Mouse (Mus musculus) induced T-regulatory cell, adult 2 months (primary cell): ENCODE measurements around the gene 4930539E08Rik.
A peak's percentile ranks its signal among the peaks of the same experiment; 100 is the strongest.

Source experiments
- DNase-seq: peaks from one replicate; pipeline ENCODE4 v3.0.0-alpha.2; 2012; ENCODE audit warnings: low read depth

4930539E08Rik gene

DNA sequence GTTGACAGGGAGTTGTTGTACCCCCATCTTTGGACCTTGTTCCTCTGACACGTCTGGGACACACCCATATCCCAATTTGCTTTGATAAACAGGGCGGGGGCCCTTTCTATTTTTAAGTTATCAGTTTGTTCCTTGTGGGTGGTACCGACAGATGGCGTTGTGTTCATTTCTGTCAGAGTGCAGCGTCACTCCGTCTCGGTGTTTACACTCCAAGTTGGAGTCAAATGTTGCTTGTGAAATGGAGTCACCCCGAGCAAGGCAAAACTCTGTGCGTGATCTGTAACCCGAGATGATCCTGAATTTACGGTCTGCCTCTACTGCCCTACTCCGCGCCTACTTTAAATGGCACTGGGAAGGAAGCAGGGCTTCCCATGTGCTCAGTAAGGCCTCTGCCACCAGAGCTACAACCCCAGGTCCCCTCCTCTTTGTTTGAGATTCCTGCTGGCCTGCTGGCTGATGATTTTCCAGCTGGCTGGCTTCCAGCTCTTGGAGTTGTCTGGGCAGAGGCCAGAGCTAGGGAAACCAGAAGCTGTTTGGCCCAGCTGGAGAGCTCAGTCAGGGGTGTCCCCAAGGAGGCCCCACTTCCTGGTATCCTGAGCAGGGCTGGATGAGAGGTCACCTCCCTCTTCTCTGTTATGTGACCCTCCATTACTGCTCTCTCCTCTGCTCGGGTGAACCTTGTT, 15.4 kb upstream of the 4930539E08Rik start:
- no peak for DNase-seq

DNA sequence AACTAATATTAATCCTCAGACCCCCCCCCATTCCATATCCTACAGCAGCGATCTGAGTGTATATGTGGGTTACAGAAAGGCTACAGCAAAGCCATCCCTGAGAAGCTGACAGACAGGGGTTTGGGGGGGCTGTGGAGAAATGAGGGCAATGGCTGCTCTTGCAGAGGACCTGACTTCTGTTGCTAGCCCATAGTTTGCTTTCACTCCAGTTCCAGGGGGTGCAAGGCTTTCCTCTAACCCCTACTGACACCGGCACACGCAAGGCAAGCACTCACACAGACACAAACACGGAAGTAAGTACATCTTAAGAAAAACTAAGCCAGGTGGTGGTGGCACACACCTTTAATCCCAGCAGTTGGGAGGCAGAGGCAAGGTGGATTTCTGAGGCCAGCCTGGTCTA, 14.2 kb upstream of the 4930539E08Rik start:
- DNase-seq, result no peak

DNA sequence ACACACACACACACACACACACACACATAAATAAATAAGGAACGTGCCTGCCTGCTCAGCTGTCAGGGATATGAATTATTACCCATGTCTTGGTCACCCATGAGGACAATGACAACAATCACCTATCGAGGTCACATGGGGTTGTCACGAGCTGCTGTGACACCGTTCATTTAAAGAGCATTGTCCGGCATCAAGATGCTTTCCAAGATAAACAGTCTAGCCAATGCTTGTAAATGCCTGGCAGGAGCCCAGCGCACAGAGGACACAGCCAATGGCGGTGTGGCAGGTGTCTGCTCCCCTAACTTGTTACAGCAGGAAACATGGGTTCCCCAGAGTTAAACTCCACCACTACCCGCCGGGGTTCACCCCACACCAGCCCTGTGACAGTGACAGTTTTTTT, 12.9 kb upstream of the 4930539E08Rik start:
- no peak for DNase-seq

DNA sequence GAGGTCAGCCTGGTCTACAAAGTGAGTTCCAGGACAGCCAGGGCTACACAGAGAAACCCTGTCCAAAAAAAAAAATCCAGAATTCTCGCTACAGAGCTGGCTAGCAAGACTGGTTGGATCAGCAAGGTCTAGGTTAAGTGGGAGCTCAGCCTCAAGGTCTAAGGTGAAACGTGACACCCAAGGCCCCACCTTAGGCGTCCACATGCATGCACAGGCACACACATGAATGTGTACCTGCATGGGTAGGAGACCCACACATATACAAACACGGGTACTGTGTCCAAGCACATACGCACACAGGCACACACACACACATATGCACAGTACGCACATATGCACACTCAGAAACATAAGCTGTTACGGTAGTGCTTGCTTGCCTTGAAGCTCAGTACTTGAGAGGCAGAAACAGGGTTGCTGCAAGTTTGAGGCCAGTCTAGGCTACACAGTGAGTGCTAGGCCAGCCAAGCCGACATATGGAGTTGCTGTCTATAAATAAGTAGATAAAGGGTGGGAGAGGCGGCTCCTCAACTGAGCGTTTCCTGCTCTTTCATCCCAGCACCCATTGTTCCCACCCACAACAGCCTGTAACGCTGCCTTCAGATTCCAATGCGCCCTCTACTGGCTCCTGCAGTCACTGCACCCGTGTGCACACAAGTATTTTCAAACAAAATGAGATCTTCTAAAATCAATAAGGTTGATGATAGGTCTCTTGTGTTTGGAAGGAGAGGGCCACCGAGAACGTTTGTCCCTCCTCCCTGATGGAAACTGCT, 11.9 kb upstream of the 4930539E08Rik start:
- DNase-seq, result peak; percentile 81

DNA sequence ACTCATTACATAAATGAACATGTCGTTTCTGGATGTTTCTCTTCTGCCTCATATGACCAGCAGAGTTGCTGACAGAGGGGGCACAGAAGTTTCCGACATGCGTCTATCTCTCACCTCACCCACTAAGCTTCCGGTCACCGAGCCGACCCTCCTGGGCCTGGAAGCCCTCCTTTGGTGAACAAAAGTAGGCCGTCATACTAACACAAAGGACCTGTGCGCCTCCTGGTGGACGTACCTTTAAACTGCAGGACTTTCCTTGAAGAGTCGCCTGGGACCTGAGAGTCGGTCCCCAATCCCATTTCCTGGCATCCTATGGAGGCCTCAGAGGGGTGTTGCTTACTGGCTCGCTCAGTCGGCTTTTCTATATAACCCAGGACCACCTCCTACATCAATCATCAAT, 11.3 kb upstream of the 4930539E08Rik start:
- DNase-seq, result peak; percentile 87

DNA sequence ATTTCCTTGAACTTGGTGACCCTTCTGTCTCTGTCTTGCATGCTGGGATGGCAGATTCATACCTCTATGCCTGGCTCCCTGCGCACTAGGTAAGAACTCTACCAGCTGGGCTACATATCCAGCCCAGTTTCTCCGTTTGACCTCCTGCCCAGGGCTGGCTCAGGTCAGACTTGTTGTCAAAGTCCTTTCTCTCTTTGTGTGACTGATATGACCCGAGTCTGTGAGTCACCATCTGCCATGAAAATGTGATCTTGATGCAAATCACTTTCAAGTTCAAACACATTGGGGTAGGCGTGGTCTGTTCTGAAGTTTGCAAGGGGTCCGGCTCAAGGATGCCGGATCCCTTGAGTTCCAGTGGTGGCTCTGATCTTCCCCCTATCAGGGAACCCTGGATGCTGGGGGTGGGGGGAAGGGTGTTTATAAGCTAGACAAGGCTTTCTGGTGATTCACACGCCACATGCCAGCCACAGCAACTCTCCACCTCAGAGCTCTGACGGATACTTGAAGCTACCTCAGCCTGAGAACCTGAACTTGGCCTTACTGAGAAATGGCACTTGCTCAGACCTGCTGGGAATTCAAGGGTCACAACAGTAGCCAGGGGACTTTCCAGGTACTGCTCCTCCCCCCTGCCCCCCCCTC, 10.0 kb upstream of the 4930539E08Rik start:
- no peak for DNase-seq

DNA sequence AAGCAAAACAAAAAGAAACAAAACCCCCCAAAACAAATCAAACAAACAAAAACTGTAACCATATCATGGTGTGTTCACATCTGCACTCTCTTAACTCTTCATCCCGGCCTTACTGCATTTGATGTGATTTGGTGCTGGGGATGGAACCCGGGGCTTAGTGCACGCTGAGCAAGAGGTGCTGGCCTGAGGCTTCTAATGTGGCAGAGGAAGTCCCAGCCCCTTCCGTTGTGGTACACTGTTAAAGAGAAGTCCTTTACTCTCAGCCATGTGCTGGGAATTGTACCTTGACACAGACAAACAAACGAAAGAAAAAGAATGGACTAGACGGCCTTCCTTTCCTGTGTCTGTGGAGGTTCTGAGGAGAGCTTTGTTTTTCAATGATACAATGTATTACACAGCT, 7.0 kb upstream of the 4930539E08Rik start:
- peak; percentile 32 for DNase-seq

DNA sequence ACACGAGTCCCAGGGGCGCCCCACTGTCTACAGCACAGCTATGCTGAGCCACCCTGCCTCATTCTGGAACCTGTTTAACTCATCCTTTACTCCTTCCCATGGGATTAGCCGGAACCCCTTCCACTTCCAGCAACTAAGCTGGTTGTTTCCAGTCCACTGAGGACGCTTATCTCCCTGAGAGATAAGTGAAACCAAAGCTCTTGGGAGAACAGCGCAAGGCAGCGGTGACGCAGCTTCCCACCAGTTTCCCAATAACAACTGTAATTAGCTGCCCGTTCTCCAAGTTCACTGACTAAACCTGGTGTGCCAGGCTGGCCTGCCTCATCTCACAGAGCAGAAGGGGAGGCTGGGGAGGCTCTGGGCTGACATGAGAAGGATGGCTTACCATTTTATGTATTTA, 6.0 kb upstream of the 4930539E08Rik start:
- no peak for DNase-seq

DNA sequence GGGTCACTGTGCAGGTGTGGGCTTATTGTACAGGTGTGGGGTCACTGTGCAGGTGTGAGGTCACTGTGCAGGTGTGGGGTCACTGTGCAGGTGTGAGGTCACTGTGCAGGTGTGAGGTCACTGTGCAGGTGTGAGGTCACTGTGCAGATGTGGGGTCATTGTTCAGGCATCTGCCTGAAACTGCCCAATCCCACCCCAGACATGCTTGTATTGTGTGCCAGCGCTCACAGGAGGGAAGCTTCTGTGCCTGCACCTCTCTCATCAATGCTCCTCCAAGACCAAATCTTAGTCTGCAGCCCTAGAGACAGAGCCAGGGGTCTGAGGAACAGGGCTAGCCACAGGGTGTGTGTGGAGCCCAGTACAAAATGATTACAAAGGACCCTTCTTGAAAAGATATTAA, 1.4 kb upstream of the 4930539E08Rik start:
- no peak for DNase-seq

DNA sequence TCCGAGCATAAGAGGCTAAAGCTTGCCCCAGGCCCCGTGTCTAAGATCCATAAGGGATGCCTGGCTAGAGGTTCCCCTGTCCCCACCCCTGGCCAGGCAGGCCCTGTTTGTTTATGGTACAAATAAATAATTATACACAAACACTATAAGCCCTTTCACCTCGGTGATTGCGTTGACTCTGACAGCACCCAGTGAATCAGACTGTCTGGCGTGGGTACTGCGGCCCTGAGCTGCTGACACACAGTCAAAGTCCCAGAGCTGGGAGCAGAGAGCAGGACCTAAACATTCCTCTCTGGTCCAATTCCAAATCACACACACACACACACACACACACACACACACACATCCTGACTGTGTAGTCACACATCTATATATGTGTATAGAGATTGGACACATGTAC, 1.2 kb downstream of the 4930539E08Rik start:
- DNase-seq, result no peak

DNA sequence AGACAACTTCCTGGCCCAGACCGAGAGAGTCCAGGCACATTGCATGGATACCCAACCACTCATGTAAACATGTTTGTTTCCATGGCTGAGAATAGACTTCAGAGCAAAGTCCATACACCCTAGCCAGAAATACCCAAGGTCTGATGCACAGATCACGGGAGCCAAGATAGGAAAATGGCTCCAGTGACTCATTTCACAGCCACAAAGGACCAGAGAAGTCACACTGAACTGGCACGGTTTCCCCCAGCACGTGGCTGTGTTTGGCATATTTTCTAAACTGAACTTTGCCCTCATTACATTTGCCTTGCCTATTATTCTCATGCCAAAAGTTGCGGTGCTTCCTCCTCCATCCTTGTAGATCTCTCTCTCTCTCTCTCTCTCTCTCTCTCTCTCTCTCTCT, 1.9 kb downstream of the 4930539E08Rik start:
- DNase-seq, result no peak

DNA sequence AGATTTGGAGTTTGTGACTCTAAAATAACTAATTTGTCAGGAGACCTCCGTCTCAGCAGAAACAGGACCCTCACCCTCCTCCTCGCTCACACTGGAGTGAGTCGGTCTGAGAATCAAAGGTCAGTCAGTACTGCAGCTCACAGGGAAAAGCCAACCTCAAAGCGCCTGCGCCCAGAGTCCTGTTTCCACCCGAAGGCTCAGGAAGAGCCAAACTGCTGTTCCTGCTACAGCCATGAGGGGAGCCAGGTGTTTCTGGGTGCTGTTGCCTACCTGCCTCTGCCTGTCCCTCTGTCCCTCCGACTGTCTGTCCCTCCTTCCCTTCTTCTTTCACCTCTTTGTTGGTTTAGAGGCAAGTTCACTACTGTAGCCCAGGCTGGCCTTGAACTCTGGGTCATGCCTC, 5.0 kb downstream of the 4930539E08Rik start:
- DNase-seq, result peak; percentile 45

DNA sequence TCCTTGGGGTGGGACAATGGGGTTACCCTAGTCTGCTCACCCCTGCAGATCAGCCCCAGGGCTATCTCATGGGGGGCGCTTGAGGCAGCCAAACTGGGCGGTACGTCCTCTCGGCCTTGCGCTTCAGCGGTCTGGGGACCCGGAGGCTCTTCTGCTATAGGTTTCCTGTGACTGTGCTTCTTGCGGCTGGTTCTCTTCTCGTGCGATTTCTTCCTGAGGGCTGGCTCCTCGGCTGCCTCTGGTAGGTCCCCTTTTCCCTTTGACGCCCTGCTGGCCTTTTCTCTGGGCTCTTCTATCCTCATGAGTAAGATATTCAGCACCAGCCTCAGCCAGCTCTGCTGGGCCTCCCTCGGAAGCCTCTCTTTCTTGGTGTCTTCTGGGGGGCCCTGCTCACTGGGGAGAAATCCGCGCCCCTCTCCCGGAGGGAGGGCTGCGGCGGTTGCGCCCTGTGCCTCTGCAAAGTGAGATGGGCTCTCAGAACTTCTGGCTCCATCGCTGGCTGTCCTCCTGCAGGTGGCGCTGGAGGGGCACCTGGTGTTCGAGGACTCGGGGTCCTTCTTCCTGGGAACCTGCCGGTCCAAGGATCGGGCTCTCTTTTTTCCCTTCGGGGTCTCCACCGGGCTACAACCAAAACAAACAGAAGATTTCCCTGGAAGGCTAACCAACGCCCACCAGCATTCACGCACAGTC, 5.7 kb downstream of the 4930539E08Rik start:
- peak; percentile 74 for DNase-seq

DNA sequence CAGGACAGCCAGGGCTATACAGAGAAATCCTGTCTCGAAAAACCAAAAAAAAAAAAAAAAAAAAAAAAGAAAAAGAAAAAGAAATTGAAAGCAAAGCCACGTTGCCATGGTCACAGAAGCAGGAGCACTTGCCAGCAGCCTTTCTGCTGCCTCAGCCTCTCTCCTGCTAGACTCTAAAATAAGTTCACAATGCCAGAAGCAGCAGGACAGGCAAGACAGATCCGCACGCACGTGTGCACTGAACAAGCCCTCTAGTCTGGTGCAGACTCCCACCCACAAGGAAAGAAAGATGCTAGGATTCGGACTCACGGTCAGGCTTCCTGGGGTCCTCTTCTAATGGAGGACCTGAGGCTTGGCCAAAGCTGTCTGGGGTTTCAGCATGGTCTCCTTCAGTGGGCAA, 7.2 kb downstream of the 4930539E08Rik start:
- DNase-seq, result peak; percentile 73

DNA sequence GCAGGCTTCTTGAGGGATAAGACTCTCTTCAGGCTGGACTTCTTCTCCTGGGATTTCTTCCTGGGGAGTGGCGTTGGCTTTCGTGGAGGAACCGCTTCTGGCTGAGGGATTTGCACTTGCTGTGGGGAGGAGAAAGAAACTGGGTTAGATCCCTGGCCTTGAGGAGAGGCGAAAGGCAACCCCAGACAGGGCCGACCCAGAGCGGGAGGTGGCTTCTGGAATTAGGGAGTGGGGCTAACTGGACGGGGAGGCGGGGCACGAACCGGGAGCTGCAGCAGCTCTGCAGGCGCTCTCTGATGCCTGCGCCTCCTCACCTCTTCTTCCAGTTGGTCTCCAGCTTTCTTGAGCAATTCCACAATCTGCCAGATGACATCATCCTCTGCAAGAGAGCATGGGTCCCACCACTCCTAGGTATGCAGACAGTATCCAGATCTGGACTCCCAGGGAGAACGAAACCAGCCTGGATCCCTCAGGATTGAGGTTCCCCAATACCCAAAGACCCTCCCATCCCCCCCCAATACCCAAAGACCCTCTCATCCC, 9.7 kb downstream of the 4930539E08Rik start:
- DNase-seq, result no peak

DNA sequence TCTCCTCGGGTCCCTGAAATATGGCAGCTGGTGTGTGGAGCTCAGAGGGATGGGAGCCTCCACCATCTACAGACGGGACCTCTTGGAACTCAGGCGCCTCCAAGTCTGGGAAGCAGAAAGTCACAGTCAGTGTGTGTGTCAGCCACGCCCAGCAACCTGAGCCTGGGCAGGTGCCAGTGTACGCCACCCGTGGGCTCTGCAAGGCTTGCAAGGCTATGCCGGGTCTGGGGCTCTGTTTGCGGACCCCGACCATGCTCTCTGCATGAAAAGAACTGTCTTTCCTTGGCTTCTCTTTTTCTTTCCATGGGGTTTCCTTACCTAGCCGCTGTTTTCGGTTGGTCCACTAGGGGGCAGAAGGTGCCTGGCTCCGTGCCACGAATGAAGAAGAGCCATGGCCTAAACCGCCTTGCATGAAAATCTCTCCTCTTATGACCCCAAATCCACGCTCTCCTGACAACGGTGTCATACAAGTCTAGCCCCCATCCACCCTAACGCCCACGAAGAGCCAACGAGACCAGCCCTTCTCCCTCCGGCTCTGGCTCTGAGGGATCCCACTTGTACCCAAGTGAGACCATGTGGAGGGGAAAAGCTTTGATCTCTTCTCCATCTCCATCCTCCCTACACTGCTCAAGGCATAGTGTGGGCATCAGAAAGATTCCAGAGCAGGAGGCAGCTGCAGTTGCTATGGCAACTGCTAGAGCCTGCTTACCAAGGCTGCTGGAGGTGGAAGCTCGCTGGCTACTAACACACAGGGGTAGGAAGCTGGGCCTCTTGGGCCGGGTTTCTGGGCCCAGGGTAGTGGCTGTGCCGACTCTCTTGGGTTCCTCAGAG, 10.4 kb downstream of the 4930539E08Rik start:
- peak; percentile 84 for DNase-seq

DNA sequence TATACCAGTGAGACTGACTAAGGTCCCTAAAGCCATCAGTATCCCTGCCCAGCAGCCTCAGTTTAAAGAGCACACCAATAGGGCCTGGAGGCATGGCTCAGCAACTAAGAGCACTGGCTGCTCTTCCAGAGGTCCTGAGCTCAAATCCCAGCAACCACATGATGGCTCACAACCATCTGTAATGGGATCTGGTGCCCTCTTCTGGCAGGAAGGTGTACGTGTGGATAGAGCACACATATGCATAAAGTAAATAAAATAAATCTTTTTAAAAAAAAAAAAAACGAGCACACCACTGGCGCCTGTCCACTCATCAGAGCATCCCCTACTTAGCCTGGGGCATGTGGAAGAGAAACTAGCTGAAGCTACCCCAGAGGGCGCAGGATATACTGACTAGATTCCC, 13.6 kb downstream of the 4930539E08Rik start:
- peak; percentile 32 for DNase-seq

DNA sequence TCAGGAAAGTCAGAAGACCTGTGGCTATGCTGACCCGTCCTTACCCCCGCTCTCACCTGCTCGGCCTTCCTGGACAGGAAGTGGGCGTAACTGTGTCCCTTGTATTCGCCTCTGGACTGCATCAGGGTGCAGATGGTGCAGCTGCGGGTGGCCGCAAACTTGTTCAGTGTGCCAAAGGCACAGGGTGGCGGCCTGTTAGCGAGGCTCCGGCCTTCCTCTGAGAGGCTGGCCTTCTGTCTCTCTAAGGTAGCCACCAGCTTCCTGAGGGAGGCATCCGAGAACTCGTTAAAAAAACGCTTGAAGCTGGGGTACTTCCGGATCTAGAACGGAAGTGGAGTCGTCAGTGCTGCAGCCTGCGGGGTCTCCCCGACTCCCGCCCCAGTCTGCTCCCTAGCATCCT, 15.7 kb downstream of the 4930539E08Rik start:
- no peak for DNase-seq

DNA sequence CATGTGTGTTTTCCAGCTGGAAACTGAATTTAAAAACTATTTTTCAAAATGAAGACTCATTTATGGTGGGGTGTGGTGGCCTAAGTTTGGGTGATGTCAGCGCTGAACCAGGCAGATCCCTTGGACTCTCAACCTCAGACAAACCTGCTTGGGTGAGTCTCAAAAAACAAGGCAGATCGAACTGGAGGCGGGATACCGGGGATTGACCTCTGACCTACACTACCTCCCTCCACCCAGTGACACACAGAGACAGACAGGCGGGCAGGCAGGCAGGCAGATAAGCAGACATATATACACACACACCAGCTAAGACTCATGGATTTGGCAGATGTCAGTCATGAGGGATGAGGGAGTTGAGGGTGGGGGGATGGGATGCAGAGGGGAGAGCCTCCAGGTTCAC, 16.9 kb downstream of the 4930539E08Rik start:
- DNase-seq, result no peak

DNA sequence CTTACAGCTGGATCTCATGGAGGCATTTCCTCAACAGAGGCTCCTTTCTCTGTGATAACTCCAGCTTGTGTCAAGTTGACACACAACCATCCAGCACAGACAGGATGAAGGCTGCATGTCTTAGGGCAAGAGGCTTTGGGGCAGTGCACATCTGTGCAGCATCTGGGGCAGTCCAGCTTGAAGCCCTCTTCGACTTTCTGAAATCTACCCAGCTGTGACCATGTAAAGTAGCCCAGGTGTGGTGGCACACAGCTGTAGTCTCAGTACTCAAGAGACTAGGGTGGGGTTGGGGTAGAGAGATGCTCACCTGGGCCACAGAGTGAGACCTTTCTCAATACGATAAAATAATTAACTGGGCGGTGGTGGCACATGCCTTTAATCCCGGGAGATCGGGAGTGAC, 17.3 kb downstream of the 4930539E08Rik start:
- no peak for DNase-seq

DNA sequence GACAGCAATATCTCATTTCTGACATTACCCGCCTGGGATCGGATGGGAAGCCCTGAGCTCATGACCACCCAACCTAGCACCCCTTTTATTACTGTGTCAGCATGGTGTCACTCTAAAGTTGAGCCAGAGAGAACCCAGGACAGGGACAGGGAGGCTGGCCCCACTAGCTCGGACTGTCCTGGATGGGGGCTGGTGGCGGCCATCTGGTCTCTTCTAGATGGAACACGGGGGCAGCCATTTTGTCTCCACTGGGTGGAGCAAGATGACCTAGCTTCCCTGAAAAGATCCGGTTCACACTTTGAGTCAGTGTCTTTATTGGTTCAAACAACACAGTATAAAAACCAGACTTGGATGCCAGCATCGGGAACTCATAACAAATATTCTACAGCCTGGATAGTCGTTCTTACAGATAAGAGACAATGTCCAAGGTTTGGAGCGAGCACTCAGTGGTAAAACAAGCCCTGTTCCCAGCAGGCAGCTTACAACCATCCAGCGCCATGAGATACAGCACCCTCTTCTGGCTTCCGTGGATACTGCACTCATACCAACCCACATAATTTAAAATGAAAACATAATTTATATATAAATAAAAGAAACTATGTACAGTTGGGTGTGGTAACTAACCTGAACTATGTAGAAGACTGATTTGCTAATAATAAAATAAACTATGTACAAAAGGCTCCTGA, 18.9 kb downstream of the 4930539E08Rik start:
- DNase-seq, result peak; percentile 41
